Mouse (Mus musculus) embryonic facial prominence, embryonic 11.5 days (tissue): ENCODE measurements around the gene Plekhh2. TPM values are rescaled to one million over a fixed set of nuclear protein-coding genes. Genes with fewer than 3 reads are reported as not detected.
A peak's percentile ranks its signal among the peaks of the same experiment; 100 is the strongest.

Experiments
- ATAC-seq: fragments of 200-750 bp; cut with Nextera tagmentation; replicated peaks from 2 replicates; pipeline ENCODE4 v1.8.0; 2017; ENCODE audit warnings: low read depth; ENCODE audit not compliant: insufficient number of reproducible peaks, low FRiP score, low TSS enrichment
- DNase-seq: peaks from one replicate; pipeline ENCODE4 v3.0.0-alpha.2; 2015; ENCODE audit warnings: low spot score
- H3K27ac ChIP-seq: fragments of 300-500 bp; sonication (generic); replicated peaks from 2 replicates; pipeline ENCODE4 v1.5.1; 2014; ENCODE audit warnings: mild to moderate bottlenecking, low read depth, low read length, control low read depth
- H3K27me3 ChIP-seq: fragments of 300-500 bp; sonication (generic); 2 replicates; pipeline ENCODE4 v1.6.1; 2014; ENCODE audit warnings: mild to moderate bottlenecking, low read length, moderate library complexity, mixed read lengths; ENCODE audit not compliant: control insufficient read depth, insufficient read depth
- H3K36me3 ChIP-seq: fragments of 300-500 bp; sonication (generic); replicated peaks from 2 replicates; pipeline ENCODE4 v1.6.1; 2014; ENCODE audit warnings: low read depth, mild to moderate bottlenecking, low read length, moderate library complexity, mixed read lengths; ENCODE audit not compliant: control insufficient read depth, insufficient read depth
- H3K4me1 ChIP-seq: fragments of 300-500 bp; sonication (generic); 2 replicates; pipeline ENCODE4 v1.6.1; 2014; ENCODE audit warnings: low read length, mixed read lengths; ENCODE audit not compliant: control insufficient read depth, insufficient read depth
- H3K4me2 ChIP-seq: fragments of 300-500 bp; sonication (generic); 2 replicates; pipeline ENCODE4 v1.6.1; 2014; ENCODE audit warnings: low read depth, mild to moderate bottlenecking, control low read depth, low read length, moderate library complexity
- H3K4me3 ChIP-seq: fragments of 300-500 bp; sonication (generic); 2 replicates; pipeline ENCODE4 v1.5.1; 2014; ENCODE audit warnings: low read depth, low read length, control low read depth
- H3K9ac ChIP-seq: fragments of 300-500 bp; sonication (generic); replicated peaks from 2 replicates; pipeline ENCODE4 v1.6.1; 2014; ENCODE audit warnings: mild to moderate bottlenecking, control low read depth, low read length
- H3K9me3 ChIP-seq: fragments of 300-500 bp; sonication (generic); replicated peaks from 2 replicates; pipeline ENCODE4 v1.6.1; 2016; ENCODE audit warnings: mild to moderate bottlenecking, low read length, inconsistent platforms, mixed read lengths; ENCODE audit not compliant: control insufficient read depth
- WGBS: fragments of 180-500 bp; shearing (Covaris S2); extraction: QIAGEN DNeasy Blood & Tissue Kit; methylation state at CpG from one replicate; pipeline ENCODE4 v1.1.7; 2014; 5-methylcytosine and 5-hydroxymethylcytosine counted together
- polyA plus RNA-seq: library from polyadenylated mRNA; unstranded; fragments of >200 nt; fragmentation: Nextera tagmentation; extraction: Ambion mirVana; gene quantifications from 2 replicates; pipeline ENCODE4 v1.2.1, GENCODE M21; 2014

Plekhh2 gene
- polyA plus RNA-seq, 1 experiment from 2014 or later, result 5.1 TPM

DNA sequence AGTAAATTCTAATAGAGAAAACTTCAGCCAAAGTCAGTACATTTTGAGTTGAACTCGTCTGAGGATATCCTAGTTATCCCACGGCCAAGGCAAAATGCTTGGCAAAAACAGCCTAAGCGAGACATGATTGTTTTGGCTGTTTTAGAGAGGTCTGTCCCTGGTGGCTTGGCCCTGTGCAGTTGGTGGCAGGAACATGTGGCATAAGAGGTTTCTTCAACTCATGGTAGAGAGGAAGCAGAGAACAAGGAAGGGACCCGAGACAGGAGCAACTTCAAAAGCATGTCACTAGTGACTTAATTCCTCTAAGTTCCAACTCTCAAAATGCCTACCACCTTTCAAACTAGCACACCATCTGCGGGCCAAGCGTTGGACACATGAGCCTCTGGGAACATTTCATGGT lies 108.9 kb downstream of the Plekhh2 start:
- H3K4me1 ChIP-seq, result no peaks in the 10 kb centered on the region
- ATAC-seq (no peak), DNase-seq (no peak)
- no peak overlapping the region for H3K4me2 ChIP-seq
- H3K27ac ChIP-seq, result no peak overlapping the region
- H3K36me3 ChIP-seq, result no peaks in the 10 kb centered on the region
- no peak overlapping the region for H3K4me3 ChIP-seq
- H3K27me3 ChIP-seq, result no peaks in the 10 kb centered on the region
- H3K9me3 ChIP-seq, result no peaks in the 10 kb centered on the region
- no peak overlapping the region for H3K9ac ChIP-seq
- 84% methylated on average over 6 of the region's 6 CpGs for WGBS

GRCm38 (mm10) chr17:84621209-84621608 lies 109.5 kb downstream of the Plekhh2 start:
- ATAC-seq (no peak), DNase-seq (no peak)
- Histone ChIP-seq H3K4me3 (no peak overlapping the region), H3K9ac (no peak overlapping the region), H3K4me2 (no peak overlapping the region), H3K27me3 (no peaks in the 10 kb centered on the region), H3K27ac (no peak overlapping the region), H3K4me1 (no peaks in the 10 kb centered on the region), H3K36me3 (no peaks in the 10 kb centered on the region), H3K9me3 (no peaks in the 10 kb centered on the region)
- WGBS, result 84% methylated on average over 6 of the region's 6 CpGs

DNA sequence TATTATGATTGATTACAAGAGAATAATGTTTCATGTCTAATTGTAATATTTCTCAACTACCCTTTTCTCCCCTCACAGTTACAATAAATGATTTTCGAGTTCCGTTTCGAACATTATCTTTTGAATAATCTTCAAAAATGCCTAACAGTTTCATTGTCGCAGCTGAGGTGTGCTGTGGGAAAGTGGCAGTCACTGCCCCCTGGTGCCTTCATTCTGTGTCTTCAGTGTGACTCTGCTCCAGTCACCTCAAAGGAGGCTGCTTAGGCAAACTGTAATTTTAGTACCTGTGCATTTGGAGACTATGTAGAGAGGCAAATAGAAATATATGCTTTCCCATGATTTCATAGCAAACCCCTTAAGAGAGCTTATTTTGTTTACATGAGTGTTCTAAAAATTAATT lies 110.3 kb downstream of the Plekhh2 start:
- Histone ChIP-seq H3K4me1 (no peaks in the 10 kb centered on the region), H3K27ac (no peak overlapping the region), H3K9me3 (no peaks in the 10 kb centered on the region), H3K27me3 (no peaks in the 10 kb centered on the region), H3K9ac (no peak overlapping the region), H3K4me3 (no peak overlapping the region), H3K4me2 (no peak overlapping the region), H3K36me3 (no peaks in the 10 kb centered on the region)
- DNase-seq (no peak), ATAC-seq (no peak)
- 79% methylated on average over 4 of the region's 4 CpGs for WGBS

DNA sequence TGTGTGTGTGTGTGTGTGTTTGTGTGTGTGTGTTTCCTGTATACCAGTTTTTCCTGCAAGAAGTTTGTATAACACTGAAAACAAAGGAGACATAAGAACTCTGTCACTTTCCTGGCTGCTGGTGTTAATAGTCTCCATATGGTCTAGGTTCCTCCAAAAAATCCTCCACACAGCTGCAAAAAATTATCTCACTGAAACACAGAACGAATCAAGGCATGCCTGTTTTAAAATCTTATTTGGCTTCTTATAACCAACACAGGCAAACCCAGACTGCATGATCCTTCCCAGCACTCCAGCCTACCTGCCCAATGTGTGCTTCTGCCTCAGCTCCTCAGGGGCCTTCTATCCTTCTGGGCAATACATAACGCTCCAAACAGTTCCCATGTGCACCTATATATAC lies 111.2 kb downstream of the Plekhh2 start:
- H3K4me2 ChIP-seq, result no peak overlapping the region
- H3K27ac ChIP-seq, result peak overlapping the region; percentile 79
- 22% methylated on average over 2 of the region's 2 CpGs for WGBS
- no peaks in the 10 kb centered on the region for H3K9me3 ChIP-seq
- H3K4me3 ChIP-seq, result no peak overlapping the region
- DNase-seq, result peak; percentile 90
- H3K36me3 ChIP-seq, result no peaks in the 10 kb centered on the region
- no peaks in the 10 kb centered on the region for H3K27me3 ChIP-seq
- H3K4me1 ChIP-seq, result no peaks in the 10 kb centered on the region
- H3K9ac ChIP-seq, result no peak overlapping the region
- no peak for ATAC-seq

DNA sequence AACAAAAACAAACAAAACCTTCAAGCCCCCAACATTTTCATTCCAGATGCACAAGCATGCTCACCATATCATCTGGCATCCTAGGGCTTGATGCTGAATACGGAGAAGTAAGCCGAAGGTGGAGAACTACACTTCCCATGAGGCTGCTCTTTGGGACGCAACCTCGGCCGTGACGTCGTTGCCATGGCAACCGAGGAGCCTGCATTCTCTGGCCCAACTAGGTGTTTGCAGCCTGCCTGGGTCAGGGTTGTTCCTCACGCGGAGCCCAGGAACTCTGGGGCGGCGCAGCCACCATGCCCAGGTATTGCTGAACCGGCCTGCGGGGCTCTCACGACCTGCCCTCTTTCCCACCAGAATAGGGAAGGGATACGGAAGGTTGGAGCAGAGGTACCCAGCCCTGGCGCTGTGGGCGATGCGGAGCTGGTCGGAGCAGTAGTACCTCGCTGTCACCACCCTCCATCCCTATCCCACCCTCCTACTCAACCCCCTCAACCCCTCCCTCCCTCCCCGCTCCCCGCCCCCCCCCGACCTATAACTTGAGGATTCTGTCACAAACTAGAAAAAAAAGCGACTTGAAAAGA lies 114.7 kb downstream of the Plekhh2 start, which contains the start of gene Dync2li1:
Gene Dync2li1, plus strand, starts transcription at position 221 of the 581 bp plus-strand sequence.
- H3K9me3 ChIP-seq, result no peaks in the 10 kb centered on the region
- DNase-seq (peak; percentile 99), ATAC-seq (peak; percentile 93)
- H3K4me2 ChIP-seq, result peak within 1 kb of the TSS; percentile 68
- H3K27me3 ChIP-seq, result no peaks in the 10 kb centered on the region
- H3K9ac ChIP-seq, result peak within 1 kb of the TSS; percentile 64
- H3K4me1 ChIP-seq, result no peaks in the 10 kb centered on the region
- peak within 1 kb of the TSS; percentile 43 for H3K27ac ChIP-seq
- H3K36me3 ChIP-seq, result no peaks in the 10 kb centered on the region
- peak within 1 kb of the TSS; percentile 57 for H3K4me3 ChIP-seq
- WGBS, result under 1% methylated on average over 21 of the region's 25 CpGs

- Histone ChIP-seq H3K4me1 (no peaks in the 10 kb centered on the region), H3K4me3 (peak overlapping the region; percentile 57), H3K27me3 (no peaks in the 10 kb centered on the region), H3K9ac (peak overlapping the region; percentile 64), H3K4me2 (peak overlapping the region; percentile 68), H3K9me3 (no peaks in the 10 kb centered on the region), H3K36me3 (no peaks in the 10 kb centered on the region), H3K27ac (peak overlapping the region; percentile 43)
- 22% methylated on average over 9 of the region's 9 CpGs for WGBS
- ATAC-seq, result peak; percentile 53
- peak; percentile 51 for DNase-seq
Observed at GRCm38 (mm10) chr17:84626857-84627305, 115.2 kb downstream of the Plekhh2 start.

DNA sequence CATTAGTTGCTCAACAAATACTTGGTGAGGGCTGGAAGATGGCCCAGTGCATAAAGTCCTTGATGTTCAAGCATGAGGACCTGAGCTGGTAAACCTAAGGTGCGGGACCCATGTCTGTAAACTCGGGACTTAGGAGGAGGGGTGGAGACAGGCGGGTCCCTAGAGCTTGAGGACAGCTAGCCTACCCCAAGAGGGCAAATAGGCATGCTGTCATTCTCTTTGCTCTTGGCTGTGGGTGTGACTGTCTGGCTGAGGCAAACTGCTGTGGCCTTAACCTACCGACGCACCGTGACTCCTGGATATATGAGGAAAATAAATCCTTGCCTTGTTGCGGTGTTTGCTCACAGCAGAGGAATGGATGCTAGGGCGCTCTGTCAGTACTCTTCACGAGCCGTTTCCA lies 116.0 kb downstream of the Plekhh2 start:
- no peaks in the 10 kb centered on the region for H3K27me3 ChIP-seq
- no peak overlapping the region for H3K4me3 ChIP-seq
- ATAC-seq (no peak), DNase-seq (no peak)
- no peaks in the 10 kb centered on the region for H3K36me3 ChIP-seq
- no peaks in the 10 kb centered on the region for H3K4me1 ChIP-seq
- H3K27ac ChIP-seq, result no peak overlapping the region
- H3K9ac ChIP-seq, result no peak overlapping the region
- H3K4me2 ChIP-seq, result no peak overlapping the region
- no peaks in the 10 kb centered on the region for H3K9me3 ChIP-seq
- WGBS, result 80% methylated on average over 10 of the region's 10 CpGs

DNA sequence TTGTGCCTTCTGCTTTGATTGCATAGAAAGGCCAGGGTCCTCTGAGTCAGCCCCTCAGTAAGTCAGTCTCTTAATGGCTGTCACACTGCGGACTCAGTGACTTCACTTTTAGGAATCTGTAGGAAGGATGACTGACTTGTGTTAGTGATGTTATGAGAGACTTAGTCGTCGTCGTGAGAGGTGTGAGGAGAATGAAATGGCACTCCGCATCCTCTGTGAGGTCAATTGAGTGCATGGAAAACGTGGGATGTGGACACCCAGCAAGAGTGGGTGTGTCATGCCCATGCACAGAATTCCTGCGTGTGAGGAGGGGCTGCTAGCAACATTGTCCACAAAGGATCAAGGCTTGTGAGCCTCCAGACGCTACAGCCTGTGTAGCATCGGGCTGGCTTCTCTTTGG lies 116.9 kb downstream of the Plekhh2 start:
- Histone ChIP-seq H3K27ac (no peak overlapping the region), H3K4me3 (no peak overlapping the region), H3K9ac (no peak overlapping the region), H3K9me3 (no peaks in the 10 kb centered on the region), H3K4me1 (no peaks in the 10 kb centered on the region), H3K27me3 (no peaks in the 10 kb centered on the region), H3K36me3 (no peaks in the 10 kb centered on the region), H3K4me2 (no peak overlapping the region)
- DNase-seq, result no peak
- 83% methylated on average over 9 of the region's 9 CpGs for WGBS
- no peak for ATAC-seq
